Comparison of ENCODE assay signal across 16 mouse cellular contexts in genomic region chr10:23541914-23542313, GRCm38 (mm10).
DNase-seq lines count a peak whose midpoint lies in the region; ATAC-seq lines count a peak whose summit lies in the region.
"Had no signal": no experiment of that assay in that cellular context is flagged by ENCODE, and none has a peak within 500 bp of the region (broad histone marks: within the 10 kb centered on the region; RNA-seq: fewer than 3 reads in every experiment).

No protein-coding gene starts in this region.

- no peak overlapping the region for H3K4me3 ChIP-seq in heart, embryonic 13.5 days
- no peak overlapping the region for H3K4me3 ChIP-seq in heart, embryonic 10.5 days
- H3K4me3 ChIP-seq: embryonic facial prominence, embryonic 13.5 days had no signal

- no peak overlapping the region for H3K9ac ChIP-seq in heart, embryonic 13.5 days
- H3K9ac ChIP-seq: embryonic facial prominence, embryonic 13.5 days; forebrain, postnatal 0 days had no signal

- DNase-seq in heart, embryonic 10.5 days (ENCODE audit: low spot score), result no peak
- DNase-seq in lung, postnatal 10 days, result peak; percentile 3
- no peak for DNase-seq in lung, postnatal 14 days
- peak; percentile 18 to 60 for DNase-seq in gastrocnemius, adult 8-10 months (ENCODE audit: low spot score in 2 of 2)
- DNase-seq in skeletal muscle tissue, adult 2 months (ENCODE audit: low read depth, low spot score), result peak; percentile 84
- DNase-seq in thymus, adult 18-20 months, result no peak
- DNase-seq: cerebellum, adult 18-20 months; forebrain, postnatal 0 days; heart, postnatal 14 days; lung, adult 2 months; right cerebral cortex, postnatal 14 days; thymus, postnatal 25 days had no signal

- H3K9me3 ChIP-seq in heart, embryonic 13.5 days, result no peaks in the 10 kb centered on the region
- no peaks in the 10 kb centered on the region for H3K9me3 ChIP-seq in heart, embryonic 10.5 days
- H3K9me3 ChIP-seq: embryonic facial prominence, embryonic 13.5 days had no signal

- H3K4me2 ChIP-seq in heart, embryonic 13.5 days, result peak overlapping the region; percentile 26; the same call in 1 of the 2 replicates
- H3K4me2 ChIP-seq: embryonic facial prominence, embryonic 13.5 days had no signal

- H3K4me1 ChIP-seq in heart, embryonic 13.5 days, result no peaks in the 10 kb centered on the region
- H3K4me1 ChIP-seq in heart, embryonic 10.5 days, result no peaks in the 10 kb centered on the region

- H3K27me3 ChIP-seq in heart, embryonic 13.5 days (replicated peaks), result no peaks in the 10 kb centered on the region
- H3K27me3 ChIP-seq in heart, embryonic 10.5 days (ENCODE audit: insufficient read depth, poor library complexity, severe bottlenecking), result no peaks in the 10 kb centered on the region
- H3K27me3 ChIP-seq: embryonic facial prominence, embryonic 13.5 days had no signal

- no peak for ATAC-seq in heart, embryonic 13.5 days (ENCODE audit: extremely low read depth, insufficient number of reproducible peaks, low FRiP score, low TSS enrichment)
- no peak for ATAC-seq in CD4-positive, CD25-positive, alpha-beta regulatory T cell, adult 4 months
- ATAC-seq: forebrain, postnatal 0 days; intestine, embryonic 16.5 days had no signal

- 51% methylated on average over 5 of the region's 5 CpGs for WGBS in heart, embryonic 13.5 days
- 42% methylated on average over 5 of the region's 5 CpGs for WGBS in heart, embryonic 10.5 days

- H3K36me3 ChIP-seq in heart, embryonic 13.5 days, result no peaks in the 10 kb centered on the region
- H3K36me3 ChIP-seq in heart, embryonic 10.5 days, result no peaks in the 10 kb centered on the region
- H3K36me3 ChIP-seq: embryonic facial prominence, embryonic 13.5 days had no signal

- H3K27ac ChIP-seq in heart, embryonic 13.5 days (replicated peaks), result no peak overlapping the region
- no peak overlapping the region for H3K27ac ChIP-seq in heart, embryonic 10.5 days
- H3K27ac ChIP-seq: embryonic facial prominence, embryonic 13.5 days had no signal

Comparison
In these comparisons a context has a peak if more than half of its experiments do, and no peak if none do; other contexts are left out.
1. DNase-seq: peak in lung, postnatal 10 days (single experiment), gastrocnemius, adult 8-10 months (2 of 2) and skeletal muscle tissue, adult 2 months (single experiment); none in heart, embryonic 10.5 days (single experiment), lung, postnatal 14 days (single experiment) and thymus, adult 18-20 months (0 of 2).